ENCODE assay signal across 10 mouse cellular contexts in the genomic region with DNA sequence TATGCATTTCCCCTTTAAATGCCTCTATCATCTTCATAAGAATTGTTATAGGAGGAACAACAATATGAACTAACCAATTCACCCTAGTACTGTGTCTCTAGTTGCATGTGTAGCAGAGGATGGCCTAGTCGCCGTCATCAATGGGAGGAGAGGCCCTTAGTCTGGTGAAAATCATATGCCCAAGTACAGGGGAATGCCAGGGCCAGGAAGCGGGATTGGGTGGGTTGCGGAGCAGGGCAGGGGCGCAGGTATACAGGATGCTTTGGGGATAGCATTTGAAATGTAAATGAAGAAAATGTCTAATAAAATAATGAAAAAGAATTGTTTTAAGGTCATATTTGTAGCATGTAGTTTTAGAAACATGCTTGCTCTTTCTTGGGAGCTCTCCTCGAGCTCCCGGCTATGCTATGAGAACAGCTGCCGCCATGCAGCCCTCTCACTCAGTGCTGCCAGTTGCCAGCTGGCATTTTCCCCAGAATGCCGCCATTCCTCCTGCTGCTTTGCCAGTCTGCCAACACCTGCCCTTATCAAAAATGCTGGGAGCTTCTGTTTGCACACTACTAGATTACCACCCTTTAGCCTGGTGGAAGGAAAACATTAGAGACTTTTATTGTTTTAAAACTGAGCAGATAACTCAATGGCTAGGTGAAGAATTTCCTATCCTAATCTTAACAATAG.
DNase-seq lines count a peak whose midpoint lies in the region; ATAC-seq and TF ChIP-seq lines count a peak whose summit lies in the region.
"Had no signal": no experiment of that assay in that cellular context is flagged by ENCODE, and none has a peak within 500 bp of the region (broad histone marks: within the 10 kb centered on the region; RNA-seq: fewer than 3 reads in every experiment).

No protein-coding gene starts in this region.

- peak; percentile 98 for ATAC-seq in forebrain, embryonic 13.5 days
- no peak for ATAC-seq in monocyte, adult 5-6 weeks (replicated peaks; ENCODE audit: insufficient number of reproducible peaks, low FRiP score, low TSS enrichment, poor library complexity, severe bottlenecking)

- TF ChIP-seq POLR2A in brain, embryonic 14.5 days (IDR thresholded peaks at IDR 0.05; ENCODE audit: borderline replicate concordance, extremely low read depth, insufficient read depth, insufficient read length, poor library complexity, severe bottlenecking), result no peak

- no peak overlapping the region for H3K9ac ChIP-seq in forebrain, embryonic 13.5 days
- H3K9ac ChIP-seq: limb, embryonic 13.5 days had no signal

- DNase-seq in forebrain, embryonic 10.5 days (ENCODE audit: extremely low spot score, low spot score), result no peak
- peak; percentile 92 for DNase-seq in brain, embryonic 14.5 days (ENCODE audit: low read depth)
- peak; percentile 23 to 30 for DNase-seq in frontal cortex, postnatal 25 days (ENCODE audit: low spot score in 2 of 2)
- peak; percentile 42 to 70 for DNase-seq in left cerebral cortex, adult 2 months (ENCODE audit: extremely low spot score in 1 of 2, low spot score in 2 of 2)
- DNase-seq in kidney, postnatal 4 days, result no peak
- no peak for DNase-seq in lung, postnatal 14 days

- TF ChIP-seq CTCF in brain, embryonic 14.5 days (IDR thresholded peaks at IDR 0.05; ENCODE audit: borderline replicate concordance, extremely low read depth, insufficient read depth, insufficient read length), result no peak
- no peak for TF ChIP-seq CTCF in left cerebral cortex, adult 2 months (IDR thresholded peaks at IDR 0.05)

- no peaks in the 10 kb centered on the region for H3K36me3 ChIP-seq in forebrain, embryonic 13.5 days (ENCODE audit: poor library complexity, severe bottlenecking)
- H3K36me3 ChIP-seq in forebrain, embryonic 10.5 days (replicated peaks), result no peaks in the 10 kb centered on the region
- H3K36me3 ChIP-seq: limb, embryonic 13.5 days had no signal

- H3K4me1 ChIP-seq in forebrain, embryonic 13.5 days, result no peaks in the 10 kb centered on the region
- no peaks in the 10 kb centered on the region for H3K4me1 ChIP-seq in forebrain, embryonic 10.5 days
- H3K4me1 ChIP-seq: limb, embryonic 13.5 days had no signal

- no peak overlapping the region for H3K4me3 ChIP-seq in forebrain, embryonic 13.5 days
- H3K4me3 ChIP-seq in forebrain, embryonic 10.5 days, result no peak overlapping the region
- no peak overlapping the region for H3K4me3 ChIP-seq in left cerebral cortex, adult 2 months
- H3K4me3 ChIP-seq: erythroblast, embryonic 14.5 days; limb, embryonic 13.5 days had no signal

- H3K9me3 ChIP-seq in forebrain, embryonic 13.5 days (replicated peaks), result no peaks in the 10 kb centered on the region
- no peaks in the 10 kb centered on the region for H3K9me3 ChIP-seq in forebrain, embryonic 10.5 days
- H3K9me3 ChIP-seq: limb, embryonic 13.5 days had no signal

- H3K4me2 ChIP-seq in forebrain, embryonic 13.5 days, result no peak overlapping the region
- H3K4me2 ChIP-seq: limb, embryonic 13.5 days had no signal

- no peaks in the 10 kb centered on the region for H3K27me3 ChIP-seq in forebrain, embryonic 13.5 days
- no peaks in the 10 kb centered on the region for H3K27me3 ChIP-seq in forebrain, embryonic 10.5 days (ENCODE audit: poor library complexity, severe bottlenecking)
- H3K27me3 ChIP-seq: limb, embryonic 13.5 days had no signal

- peak overlapping the region; percentile 36; the same call in 1 of the 2 replicates for H3K27ac ChIP-seq in forebrain, embryonic 13.5 days
- H3K27ac ChIP-seq in forebrain, embryonic 10.5 days, result no peak overlapping the region
- H3K27ac ChIP-seq in left cerebral cortex, adult 2 months, result no peak overlapping the region
- H3K27ac ChIP-seq: limb, embryonic 13.5 days had no signal

- 85% methylated on average over 9 of the region's 9 CpGs for WGBS in forebrain, embryonic 13.5 days
- WGBS in forebrain, embryonic 10.5 days, result 94% methylated on average over 9 of the region's 9 CpGs

- intact Hi-C loops in left cerebral cortex, adult 2 months (cut with DNase I), result no loop called here

Comparison
In these comparisons a context has a peak if more than half of its experiments do, and no peak if none do; other contexts are left out.
1. DNase-seq: peak in brain, embryonic 14.5 days (single experiment), frontal cortex, postnatal 25 days (2 of 2) and left cerebral cortex, adult 2 months (2 of 2); none in forebrain, embryonic 10.5 days (single experiment), kidney, postnatal 4 days (0 of 2) and lung, postnatal 14 days (single experiment).